Mouse (Mus musculus) heart, postnatal 25 days (tissue): ENCODE measurements at regions not wholly inside any gene's neighbourhood (a gene's known extent, or its start where the extent isn't known, plus 50 kb on each side); places are given as distances from the start of the nearest gene placed in this dataset.
A peak's percentile ranks its signal among the peaks of the same experiment; 100 is the strongest.
"Not testable (repeated sequence)": the region's sequence is repeated elsewhere in the genome, so short reads cannot be mapped to it uniquely, and the experiment has no call there.

Experiments used
- DNase-seq: peaks from one replicate; pipeline ENCODE4 v3.0.0; 2022; ENCODE audit warnings: low spot score
- intact Hi-C: fragments of 180-260 bp; cut with DNase I; formaldehyde crosslinking; loops from one replicate; pipeline ENCODE4 v1.15.1; 2025

- no peak for DNase-seq
- intact Hi-C loops = no loop called here
These were observed 155.3 kb upstream of the Cdkn3 start for GRCm38 (mm10) chr14:46604886-46605531.

GRCm38 (mm10) chr14:46604156-46604885 lies 156.0 kb upstream of the Cdkn3 start:
- intact Hi-C loops = no loop called here
- DNase-seq = no peak

- intact Hi-C loops = no loop called here
These were observed 163.5 kb upstream of the Cdkn3 start for GRCm38 (mm10) chr14:46596696-46597359.

GRCm38 (mm10) chr14:46594151-46594550 lies 166.2 kb upstream of the Cdkn3 start:
- no peak for DNase-seq
- intact Hi-C loops = no loop called here

More at GRCm38 (mm10) chr14:46596696-46597359, 163.5 kb upstream of the Cdkn3 start:
- DNase-seq = no peak

- intact Hi-C loops = no loop called here
- no peak for DNase-seq
These were observed 168.5 kb upstream of the Cdkn3 start for GRCm38 (mm10) chr14:46591753-46592359.

GRCm38 (mm10) chr14:46591211-46591610 lies 169.1 kb upstream of the Cdkn3 start:
- DNase-seq = no peak
- intact Hi-C loops = no loop called here

GRCm38 (mm10) chr14:46586093-46586492 lies 174.2 kb upstream of the Cdkn3 start:
- intact Hi-C loops = no loop called here
- DNase-seq = no peak

- no peak for DNase-seq
- intact Hi-C loops = no loop called here
These were observed 182.0 kb upstream of the Cdkn3 start for GRCm38 (mm10) chr14:46578051-46579000.

- intact Hi-C loops = no loop called here
- DNase-seq = no peak
These were observed 184.5 kb upstream of the Cdkn3 start for GRCm38 (mm10) chr14:46575889-46576288.

GRCm38 (mm10) chr14:46575414-46575813 lies 184.9 kb upstream of the Cdkn3 start:
- intact Hi-C loops = no loop called here
- no peak for DNase-seq

- intact Hi-C loops = no loop called here
- DNase-seq = no peak
These were observed 182.9 kb upstream of the Bmp4 start for GRCm38 (mm10) chr14:46573401-46573800.

- intact Hi-C loops, DNase-seq: not testable (repeated sequence)
These were observed 182.5 kb upstream of the Bmp4 start for GRCm38 (mm10) chr14:46572972-46573371.

GRCm38 (mm10) chr14:46571841-46572240 lies 181.4 kb upstream of the Bmp4 start:
- DNase-seq = no peak
- intact Hi-C loops = no loop called here

GRCm38 (mm10) chr14:46569273-46569672 lies 178.8 kb upstream of the Bmp4 start:
- no peak for DNase-seq
- intact Hi-C loops = loop anchor here (5.0 to 10.0 kb wide), 4 partner anchors 133 to 694 kb away; no protein-coding TSS in a partner anchor

GRCm38 (mm10) chr14:46567411-46567780 lies 176.9 kb upstream of the Bmp4 start:
- intact Hi-C loops = loop anchor here (5.0 to 10.0 kb wide), 4 partner anchors 135 to 693 kb away; no protein-coding TSS in a partner anchor
- DNase-seq = no peak

- no peak for DNase-seq
- intact Hi-C loops = loop anchor here (5.0 to 10.0 kb wide), 4 partner anchors 135 to 692 kb away; no protein-coding TSS in a partner anchor
These were observed 176.4 kb upstream of the Bmp4 start for GRCm38 (mm10) chr14:46566681-46567410.

GRCm38 (mm10) chr14:46564998-46565397 lies 174.5 kb upstream of the Bmp4 start:
- DNase-seq = peak; percentile 17
- intact Hi-C loops = loop anchor here (1.0 to 10.0 kb wide), 6 partner anchors 137 to 690 kb away; no protein-coding TSS in a partner anchor

GRCm38 (mm10) chr14:46562016-46562415 lies 171.5 kb upstream of the Bmp4 start:
- intact Hi-C loops = loop anchor here (10.0 kb wide), 1 partner anchor 687 kb away; no protein-coding TSS in a partner anchor

More at GRCm38 (mm10) chr14:46562016-46562415, 171.5 kb upstream of the Bmp4 start:
- DNase-seq = no peak
